Mouse (Mus musculus) liver, embryonic 14.5 days (tissue): ENCODE results near the gene Csmd2.

ENCODE experiments used
- CTCF ChIP-seq: IDR thresholded peaks from 2 replicates; pipeline ENCODE4 v1.5.1; 2016; ENCODE audit warnings: antibody characterized with exemption, low read depth, control low read depth
- EP300 ChIP-seq: IDR thresholded peaks from 2 replicates; pipeline ENCODE4 v1.6.1; 2016; ENCODE audit warnings: antibody characterized with exemption, low read depth

DNA sequence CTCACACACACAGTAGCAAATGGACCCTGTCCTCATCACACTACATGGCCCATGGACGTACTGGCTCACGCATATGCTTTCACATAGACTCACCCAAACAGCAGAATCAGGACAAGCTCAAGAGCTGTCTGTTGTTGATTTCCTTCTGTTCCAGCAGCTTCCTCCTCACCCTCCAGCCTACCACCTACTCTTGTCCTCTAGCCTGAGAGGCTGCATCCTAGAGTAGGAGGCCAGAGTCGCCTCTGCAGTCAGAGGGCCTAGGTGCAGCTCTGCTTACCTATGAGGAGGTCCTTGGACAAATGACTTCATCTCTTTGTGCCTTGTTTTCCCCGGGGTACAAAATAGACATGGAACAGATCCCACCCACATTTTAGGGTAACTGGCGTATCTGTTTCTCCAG lies 403.8 kb downstream of the Csmd2 start:
- TF ChIP-seq CTCF (no peak), EP300 (no peak)
